Mouse (Mus musculus) stomach, postnatal 0 days (tissue): ENCODE results near the gene Ankrd13b. TPM values are rescaled to one million over a fixed set of nuclear protein-coding genes. Genes with fewer than 3 reads are reported as not detected.

Source experiments
- ATAC-seq: fragments of 200-750 bp; cut with Nextera tagmentation; 2 replicates; pipeline ENCODE4 v1.8.0; 2017; ENCODE audit not compliant: low FRiP score, low TSS enrichment
- DNase-seq: peaks from one replicate; pipeline ENCODE4 v3.0.0-alpha.2; 2016; ENCODE audit warnings: low spot score
- H3K27ac ChIP-seq: fragments of 300-500 bp; sonication (generic); replicated peaks from 2 replicates; pipeline ENCODE4 v1.5.1; 2014; ENCODE audit warnings: mild to moderate bottlenecking, control low read depth
- H3K27me3 ChIP-seq: fragments of 300-500 bp; sonication (generic); 2 replicates; pipeline ENCODE4 v1.6.1; 2014; ENCODE audit warnings: low read length; ENCODE audit not compliant: control insufficient read depth, insufficient read depth
- H3K36me3 ChIP-seq: fragments of 300-500 bp; sonication (generic); 2 replicates; pipeline ENCODE4 v1.6.1; 2014; ENCODE audit warnings: low read length, mixed read lengths; ENCODE audit not compliant: control insufficient read depth, insufficient read depth
- H3K4me1 ChIP-seq: fragments of 300-500 bp; sonication (generic); replicated peaks from 2 replicates; pipeline ENCODE4 v1.6.1; 2014; ENCODE audit warnings: antibody characterized with exemption; ENCODE audit not compliant: control insufficient read depth, insufficient read depth
- H3K4me2 ChIP-seq: fragments of 300-500 bp; sonication (generic); replicated peaks from 2 replicates; pipeline ENCODE4 v1.6.1; 2014; ENCODE audit warnings: low read depth, mild to moderate bottlenecking, control low read depth, moderate library complexity
- H3K4me3 ChIP-seq: fragments of 300-500 bp; sonication (generic); 2 replicates; pipeline ENCODE4 v1.5.1; 2014; ENCODE audit warnings: low read depth, low read length, control low read depth
- H3K9ac ChIP-seq: fragments of 300-500 bp; sonication (generic); 2 replicates; pipeline ENCODE4 v1.6.1; 2014; ENCODE audit warnings: mild to moderate bottlenecking, low read length, control low read depth, mixed read lengths
- H3K9me3 ChIP-seq: fragments of 300-500 bp; sonication (generic); 2 replicates; pipeline ENCODE4 v1.6.1; 2016; ENCODE audit warnings: low read length; ENCODE audit not compliant: control insufficient read depth
- CTCF ChIP-seq: IDR thresholded peaks from 2 replicates; pipeline ENCODE4 v1.5.1; 2016; ENCODE audit warnings: antibody characterized with exemption, low read depth, mild to moderate bottlenecking, moderate library complexity
- EP300 ChIP-seq: optimal IDR thresholded peaks from 2 replicates; pipeline ENCODE3; 2016; ENCODE audit warnings: antibody characterized with exemption
- WGBS: fragments of 180-500 bp; shearing (Covaris S2); extraction: QIAGEN DNeasy Blood & Tissue Kit; methylation state at CpG from one replicate; pipeline ENCODE4 v1.1.7; 2014; 5-methylcytosine and 5-hydroxymethylcytosine counted together
- polyA plus RNA-seq: library from polyadenylated mRNA; unstranded; fragments of >200 nt; fragmentation: Nextera tagmentation; extraction: Ambion mirVana; gene quantifications from 2 replicates; pipeline ENCODE4 v1.2.1, GENCODE M21; 2015

Ankrd13b gene
- polyA plus RNA-seq, 1 experiment from 2014 or later: 2.4 TPM

DNA sequence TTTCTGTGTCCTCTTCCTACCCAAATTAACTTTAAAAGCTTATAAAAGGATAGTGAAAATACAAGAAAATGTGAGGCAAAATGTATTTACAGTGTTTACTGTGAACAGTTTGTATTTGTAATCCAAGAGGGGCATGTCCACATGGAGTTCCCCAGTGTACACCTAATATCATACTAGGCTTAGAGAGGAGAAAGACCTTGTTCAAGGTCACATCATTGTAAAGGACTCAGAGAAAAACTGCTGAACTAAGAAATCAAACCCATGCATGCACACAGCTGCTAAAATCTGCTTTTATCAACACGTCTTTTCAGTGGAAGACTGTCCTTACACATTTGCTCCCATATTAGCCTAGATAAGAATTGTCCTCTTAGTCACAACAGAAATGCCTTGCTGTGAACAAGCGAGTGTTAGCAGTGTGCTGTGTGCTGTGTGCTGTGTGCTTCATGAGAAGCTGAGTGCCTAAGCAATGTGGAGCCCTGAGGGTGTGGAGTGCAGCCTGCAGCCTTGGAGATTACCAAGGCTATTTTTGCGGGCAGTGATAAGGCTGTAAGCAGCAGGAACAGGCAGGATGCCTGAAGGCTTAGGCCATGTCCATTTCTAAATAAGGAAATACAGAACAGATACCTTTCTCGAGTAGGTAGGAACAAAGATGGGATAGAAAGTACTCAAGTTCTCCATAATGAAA, 66.2 kb downstream of the Ankrd13b start:
- WGBS: 66% methylated on average over 4 of the region's 4 CpGs
- Histone ChIP-seq H3K9me3 (no peaks in the 10 kb centered on the region), H3K4me3 (no peak overlapping the region), H3K4me2 (no peak overlapping the region), H3K4me1 (no peaks in the 10 kb centered on the region), H3K9ac (no peak overlapping the region), H3K27me3 (no peaks in the 10 kb centered on the region), H3K27ac (no peak overlapping the region), H3K36me3 (no peaks in the 10 kb centered on the region)
- TF ChIP-seq CTCF (no peak), EP300 (no peak)
- DNase-seq (peak; percentile 24), ATAC-seq (peak; percentile 32; the same call in 1 of the 2 replicates)

Other genes starting within 250 kb of the Ankrd13b start
- gene Coro6, start 27.3 kb downstream of the Ankrd13b start, polyA plus RNA-seq: 0.11 and 0.22 TPM in 2 replicates
- 5.9 and 7.9 TPM in 2 replicates for gene Git1, start 3.9 kb upstream of the Ankrd13b start, polyA plus RNA-seq
- 1.8 and 1.9 TPM in 2 replicates for gene Abhd15, start 25.4 kb upstream of the Ankrd13b start, polyA plus RNA-seq
- gene Trp53i13, start 26.3 kb upstream of the Ankrd13b start, polyA plus RNA-seq: 19.5 and 20.9 TPM in 2 replicates
- 0.06 and 0.07 TPM in 2 replicates for gene Gm10392, start 29.5 kb upstream of the Ankrd13b start, polyA plus RNA-seq
- 11.8 and 12.2 TPM in 2 replicates for gene Taok1, start 118.1 kb upstream of the Ankrd13b start, polyA plus RNA-seq
- gene Nufip2, start 196.5 kb upstream of the Ankrd13b start, polyA plus RNA-seq: 2.7 and 2.8 TPM in 2 replicates
- gene Cryba1, start 235.6 kb upstream of the Ankrd13b start, polyA plus RNA-seq: not detected in 2 replicates